ENCODE assay signal across 9 mouse cellular contexts in the genomic region with DNA sequence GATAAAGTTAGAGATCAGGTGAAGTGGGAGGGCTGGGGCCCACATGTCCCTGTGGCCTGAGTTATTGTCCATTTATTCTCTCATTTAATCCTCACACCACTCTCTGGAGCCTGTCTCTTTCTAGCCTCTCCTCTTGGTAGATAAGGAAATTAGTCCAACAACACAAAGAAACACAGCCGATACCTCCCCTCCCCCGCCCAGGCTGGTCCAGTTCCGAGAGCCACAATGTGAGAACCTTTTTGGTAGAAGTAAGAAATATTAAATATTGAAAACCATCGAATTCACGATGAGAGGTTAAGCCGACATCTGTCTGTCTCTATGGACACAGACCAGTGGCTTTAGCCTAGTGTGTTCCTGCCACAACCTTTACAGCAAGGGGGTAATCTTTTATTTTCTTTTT. TPM values are rescaled to one million over a fixed set of nuclear protein-coding genes. Genes with fewer than 3 reads are reported as not detected.
DNase-seq lines count a peak whose midpoint lies in the region; ATAC-seq and TF ChIP-seq lines count a peak whose summit lies in the region.
"Had no signal": no experiment of that assay in that cellular context is flagged by ENCODE, and none has a peak within 500 bp of the region (broad histone marks: within the 10 kb centered on the region; RNA-seq: fewer than 3 reads in every experiment).

No protein-coding gene starts in this region.

- TF ChIP-seq EP300 in MEL (IDR thresholded peaks at IDR 0.05; ENCODE audit: low read depth in 1 of 2, low read length in 2 of 2) = peak in 1 of 2 experiments; percentile 10; a peak in 1 of 4 replicates

- intact Hi-C loops in heart, postnatal 36 days (cut with DNase I) = loop anchor here (1.0 kb wide), 1 partner anchor 31 kb away; the partner anchor contains the start of genes Gm49450 and Tuba1a

- H3K36me3 ChIP-seq in heart, embryonic 12.5 days = no peaks in the 10 kb centered on the region
- peaks cover 0 to 3% of the 10 kb centered on the region in 2 experiments; a peak in 2 of 4 replicates for H3K36me3 ChIP-seq in MEL (ENCODE audit: control insufficient read depth in 1 of 2, insufficient read depth in 2 of 2, low read length in 2 of 2)
- H3K36me3 ChIP-seq in heart, embryonic 15.5 days = no peaks in the 10 kb centered on the region
- H3K36me3 ChIP-seq in macrophage (ENCODE audit: inconsistent target) = no peaks in the 10 kb centered on the region

- no peaks in the 10 kb centered on the region for H3K9me3 ChIP-seq in heart, embryonic 12.5 days (replicated peaks)
- no peaks in the 10 kb centered on the region for H3K9me3 ChIP-seq in MEL (replicated peaks; ENCODE audit: insufficient read depth, low read length)
- H3K9me3 ChIP-seq in heart, embryonic 15.5 days (replicated peaks) = no peaks in the 10 kb centered on the region

- TF ChIP-seq RAD21 in MEL (IDR thresholded peaks at IDR 0.05; ENCODE audit: low read depth, low read length) = no peak

- no peak for ATAC-seq in heart, embryonic 12.5 days (ENCODE audit: insufficient number of reproducible peaks, low FRiP score)
- no peak for ATAC-seq in heart, embryonic 15.5 days (replicated peaks; ENCODE audit: insufficient number of reproducible peaks, insufficient read depth, low FRiP score, low read depth)
- no peak for ATAC-seq in frontal cortex, adult (ENCODE audit: low TSS enrichment)

- WGBS in heart, embryonic 12.5 days = 36% methylated on average over 6 of the region's 6 CpGs
- WGBS in heart, embryonic 15.5 days = 36% methylated on average over 6 of the region's 6 CpGs
- 71% methylated on average over 6 of the region's 6 CpGs for WGBS in macrophage (ENCODE audit: missing documents)

- H3K4me2 ChIP-seq in heart, embryonic 12.5 days = peak overlapping the region; percentile 78
- H3K4me2 ChIP-seq in heart, embryonic 15.5 days = peak overlapping the region; percentile 62

- TF ChIP-seq POLR2A in MEL (IDR thresholded peaks at IDR 0.05; ENCODE audit: control insufficient read depth in 1 of 2, insufficient read depth in 1 of 2, low read depth in 1 of 2, low read length in 2 of 2, poor library complexity in 1 of 2) = no peak

- H3K27me3 ChIP-seq in heart, embryonic 12.5 days (replicated peaks) = no peaks in the 10 kb centered on the region
- H3K27me3 ChIP-seq in MEL (ENCODE audit: control insufficient read depth in 1 of 2, insufficient read depth in 2 of 2, low read length in 2 of 2) = peaks cover 3 to 4% of the 10 kb centered on the region in 2 experiments; a peak in 3 of 4 replicates
- H3K27me3 ChIP-seq in heart, embryonic 15.5 days = no peaks in the 10 kb centered on the region

- peaks cover 51% of the 10 kb centered on the region for H3K4me1 ChIP-seq in heart, embryonic 12.5 days (replicated peaks)
- peaks cover 0 to 5% of the 10 kb centered on the region in 2 experiments; a peak in 2 of 4 replicates for H3K4me1 ChIP-seq in MEL (ENCODE audit: control insufficient read depth in 1 of 2, insufficient read depth in 2 of 2, low read length in 2 of 2)
- peaks cover 46% of the 10 kb centered on the region for H3K4me1 ChIP-seq in heart, embryonic 15.5 days (replicated peaks)

- no peak overlapping the region for H3K4me3 ChIP-seq in heart, embryonic 12.5 days
- H3K4me3 ChIP-seq in MEL (ENCODE audit: control insufficient read depth in 1 of 2, insufficient read depth in 1 of 2, low read depth in 2 of 2, low read length in 2 of 2) (peak overlapping the region; percentile 74 to 95), macrophage (ENCODE audit: inconsistent target) (peak overlapping the region; percentile 62)
- H3K4me3 ChIP-seq in heart, embryonic 15.5 days = peak overlapping the region; percentile 55; the same call in 1 of the 2 replicates

- peak overlapping the region; percentile 82; the same call in 1 of the 2 replicates for H3K9ac ChIP-seq in heart, embryonic 12.5 days
- H3K9ac ChIP-seq in MEL (ENCODE audit: control insufficient read depth, low read depth, low read length, poor library complexity, severe bottlenecking) = peak overlapping the region; percentile 93
- peak overlapping the region; percentile 60 for H3K9ac ChIP-seq in heart, embryonic 15.5 days

- no peak for DNase-seq in heart, postnatal 36 days
- DNase-seq in MEL (ENCODE audit: low read depth, low spot score) = peak; percentile 59
- DNase-seq in layer of hippocampus, adult 8-10 months (ENCODE audit: low spot score in 2 of 2) = no peak
- no peak for DNase-seq in right cerebral cortex, adult 2 months (ENCODE audit: low spot score in 2 of 2)

- H3K79me2 ChIP-seq in MEL (ENCODE audit: control insufficient read depth, insufficient read depth, low read length, poor library complexity) = peaks cover 3% of the 10 kb centered on the region; the same call in 1 of the 2 replicates
- no peaks in the 10 kb centered on the region for H3K79me2 ChIP-seq in macrophage (ENCODE audit: inconsistent target)

- no peak for TF ChIP-seq CTCF in MEL (IDR thresholded peaks at IDR 0.05 in 2 of 3, conservative IDR thresholded peaks at IDR 0.05 in 1 of 3; ENCODE audit: control insufficient read depth in 1 of 3, insufficient read depth in 1 of 3, low read depth in 2 of 3, low read length in 3 of 3, poor library complexity in 1 of 3, severe bottlenecking in 1 of 3)

- H3K27ac ChIP-seq in heart, embryonic 12.5 days (ENCODE audit: poor library complexity, severe bottlenecking) = peak overlapping the region; percentile 98
- peak overlapping the region; percentile 97 for H3K27ac ChIP-seq in MEL (ENCODE audit: control insufficient read depth, low read depth, low read length)
- H3K27ac ChIP-seq in heart, embryonic 15.5 days = peak overlapping the region; percentile 94
- H3K27ac ChIP-seq in macrophage = peak overlapping the region; percentile 94

TF ChIP-seq in MEL, 35 proteins besides CTCF, POLR2A, EP300 and RAD21 (continues in another document):
- TF ChIP-seq CHD1 (IDR thresholded peaks at IDR 0.05; ENCODE audit: low read depth, low read length) (no peak), TBP (IDR thresholded peaks at IDR 0.05; ENCODE audit: low read depth, low read length) (peak; percentile 59; the same call in 1 of the 2 replicates), UBTF (IDR thresholded peaks at IDR 0.05; ENCODE audit: borderline replicate concordance, insufficient read depth, low read depth, low read length) (no peak), ZC3H11A (IDR thresholded peaks at IDR 0.05; ENCODE audit: low read depth, low read length) (no peak), MAX (IDR thresholded peaks at IDR 0.05; ENCODE audit: low read length) (no peak)

RNA-seq across cellular contexts. Expression of gene Tuba1a, which starts 31.2 kb away (rescaled TPM):
- polyA plus RNA-seq in heart, embryonic 12.5 days (2016; fragmentation: Nextera tagmentation; extraction: Ambion mirVana) = 1,110 and 1,118 TPM in 2 replicates
- total RNA-seq in heart, postnatal 36 days (2021) = 10 to 100 TPM; 73.0 to 74.5 TPM
- 112 and 133 TPM in 2 replicates for total RNA-seq in MEL (2012; rRNA removed)
- 10 to 100 TPM in 1 of 2 experiments, not detected in 1; 83.6 TPM for polyA plus RNA-seq in MEL (2012; ENCODE audit: insufficient read depth in 1 of 2, insufficient read length in 2 of 2, low read depth in 1 of 2, low replicate concordance in 2 of 2, missing spikeins in 1 of 2)
- 719 and 906 TPM in 2 replicates for polyA plus RNA-seq in heart, embryonic 15.5 days (2015; fragmentation: Nextera tagmentation; extraction: Ambion mirVana)
- 10 to 100 TPM in 1 of 26 experiments, 1 to 10 TPM in 23, under 1 TPM in 1, not detected in 1; 0.95 to 61.2 (median 3.6) TPM for total RNA-seq in macrophage (2018; cell fraction: chromatin; rRNA removed)
- 10 to 100 TPM; 43.8 to 83.3 (median 62.4) TPM for total RNA-seq in macrophage (2018; cell fraction: cytosol; rRNA removed)
- total RNA-seq in macrophage (2018; cell fraction: nucleus; rRNA removed) = 10 to 100 TPM in 23 of 26 experiments, 1 to 10 TPM in 3; 7.0 to 40.8 (median 19.8) TPM
- 37.8 to 73.9 TPM (median 54.5 TPM) in 3 replicates for polyA plus RNA-seq in macrophage (2018)
- 100 to 1,000 TPM; 800 to 882 (median 860) TPM for total RNA-seq in layer of hippocampus, adult 8-10 months (2022)

RNA-seq across cellular contexts. Expression of gene Gm49450, which starts 31.3 kb away (rescaled TPM):
- polyA plus RNA-seq in heart, embryonic 12.5 days (2016; fragmentation: Nextera tagmentation; extraction: Ambion mirVana) = not detected in 2 replicates
- total RNA-seq in heart, postnatal 36 days (2021) = not detected
- total RNA-seq in MEL (2012; rRNA removed) = not detected in 2 replicates
- polyA plus RNA-seq in MEL (2012; ENCODE audit: insufficient read depth in 1 of 2, insufficient read length in 2 of 2, low read depth in 1 of 2, low replicate concordance in 2 of 2, missing spikeins in 1 of 2) (not detected), macrophage (2018) (0.27 TPM in 1 of 3 replicates, not detected in the others)
- polyA plus RNA-seq in heart, embryonic 15.5 days (2015; fragmentation: Nextera tagmentation; extraction: Ambion mirVana) = not detected in 2 replicates
- total RNA-seq in macrophage (2018; cell fraction: chromatin; rRNA removed) = 1 to 10 TPM in 2 of 26 experiments, not detected in 24; 1.0 to 1.4 TPM
- not detected for total RNA-seq in macrophage (2018; cell fraction: cytosol; rRNA removed)
- total RNA-seq in macrophage (2018; cell fraction: nucleus; rRNA removed) = not detected
- not detected for total RNA-seq in layer of hippocampus, adult 8-10 months (2022)
- polyA plus RNA-seq: limb, embryonic 11.5 days had no signal

RNA-seq across cellular contexts. Expression of gene Tuba1c, which starts 45.0 kb away (rescaled TPM):
- polyA plus RNA-seq in heart, embryonic 12.5 days (2016; fragmentation: Nextera tagmentation; extraction: Ambion mirVana) = 135 and 139 TPM in 2 replicates
- total RNA-seq in heart, postnatal 36 days (2021) = 10 to 100 TPM; 29.7 to 33.9 TPM
- total RNA-seq in MEL (2012; rRNA removed) = 163 and 201 TPM in 2 replicates
- polyA plus RNA-seq in MEL (2012; ENCODE audit: insufficient read depth in 1 of 2, insufficient read length in 2 of 2, low read depth in 1 of 2, low replicate concordance in 2 of 2, missing spikeins in 1 of 2) = 100 to 1,000 TPM in 1 of 2 experiments, not detected in 1; 129 TPM
- 117 and 139 TPM in 2 replicates for polyA plus RNA-seq in heart, embryonic 15.5 days (2015; fragmentation: Nextera tagmentation; extraction: Ambion mirVana)
- 100 to 1,000 TPM in 10 of 26 experiments, 10 to 100 TPM in 16; 29.8 to 187 (median 71.5) TPM for total RNA-seq in macrophage (2018; cell fraction: chromatin; rRNA removed)
- 100 to 1,000 TPM; 160 to 470 (median 218) TPM for total RNA-seq in macrophage (2018; cell fraction: cytosol; rRNA removed)
- total RNA-seq in macrophage (2018; cell fraction: nucleus; rRNA removed) = 100 to 1,000 TPM in 18 of 26 experiments, 10 to 100 TPM in 8; 64.8 to 241 (median 115) TPM
- polyA plus RNA-seq in macrophage (2018) = 112 to 385 TPM (median 315 TPM) in 3 replicates
- 10 to 100 TPM; 47.7 to 64.5 (median 52.7) TPM for total RNA-seq in layer of hippocampus, adult 8-10 months (2022)

RNA-seq across cellular contexts. Expression of gene Tuba1b, which starts 50.3 kb away (rescaled TPM):
- polyA plus RNA-seq in heart, embryonic 12.5 days (2016; fragmentation: Nextera tagmentation; extraction: Ambion mirVana) = 1,481 and 1,517 TPM in 2 replicates
- 100 to 1,000 TPM; 130 to 145 TPM for total RNA-seq in heart, postnatal 36 days (2021)
- total RNA-seq in MEL (2012; rRNA removed) = 1,577 and 1,672 TPM in 2 replicates
- polyA plus RNA-seq in MEL (2012; ENCODE audit: insufficient read depth in 1 of 2, insufficient read length in 2 of 2, low read depth in 1 of 2, low replicate concordance in 2 of 2, missing spikeins in 1 of 2) = 1,000 to 10,000 TPM in 1 of 2 experiments, not detected in 1; 1,861 TPM
- polyA plus RNA-seq in heart, embryonic 15.5 days (2015; fragmentation: Nextera tagmentation; extraction: Ambion mirVana) = 1,310 and 1,493 TPM in 2 replicates
- 100 to 1,000 TPM in 1 of 26 experiments, 10 to 100 TPM in 25; 26.7 to 113 (median 46.1) TPM for total RNA-seq in macrophage (2018; cell fraction: chromatin; rRNA removed)
- total RNA-seq in macrophage (2018; cell fraction: cytosol; rRNA removed) = 100 to 1,000 TPM; 295 to 861 (median 494) TPM
- total RNA-seq in macrophage (2018; cell fraction: nucleus; rRNA removed) = 100 to 1,000 TPM in 19 of 26 experiments, 10 to 100 TPM in 7; 59.3 to 433 (median 153) TPM
- polyA plus RNA-seq in macrophage (2018) = 371 to 1,063 TPM (median 789 TPM) in 3 replicates
- total RNA-seq in layer of hippocampus, adult 8-10 months (2022) = 100 to 1,000 TPM; 488 to 526 (median 515) TPM
